Mouse (Mus musculus) skeletal muscle tissue, adult 2 months (tissue): ENCODE data around the gene Ptrh1.
A peak's percentile ranks its signal among the peaks of the same experiment; 100 is the strongest.

Experiments
- DNase-seq: peaks from one replicate; pipeline ENCODE4 v3.0.0-alpha.2; 2012; ENCODE audit warnings: low read depth, low spot score

The Ptrh1 gene

DNA sequence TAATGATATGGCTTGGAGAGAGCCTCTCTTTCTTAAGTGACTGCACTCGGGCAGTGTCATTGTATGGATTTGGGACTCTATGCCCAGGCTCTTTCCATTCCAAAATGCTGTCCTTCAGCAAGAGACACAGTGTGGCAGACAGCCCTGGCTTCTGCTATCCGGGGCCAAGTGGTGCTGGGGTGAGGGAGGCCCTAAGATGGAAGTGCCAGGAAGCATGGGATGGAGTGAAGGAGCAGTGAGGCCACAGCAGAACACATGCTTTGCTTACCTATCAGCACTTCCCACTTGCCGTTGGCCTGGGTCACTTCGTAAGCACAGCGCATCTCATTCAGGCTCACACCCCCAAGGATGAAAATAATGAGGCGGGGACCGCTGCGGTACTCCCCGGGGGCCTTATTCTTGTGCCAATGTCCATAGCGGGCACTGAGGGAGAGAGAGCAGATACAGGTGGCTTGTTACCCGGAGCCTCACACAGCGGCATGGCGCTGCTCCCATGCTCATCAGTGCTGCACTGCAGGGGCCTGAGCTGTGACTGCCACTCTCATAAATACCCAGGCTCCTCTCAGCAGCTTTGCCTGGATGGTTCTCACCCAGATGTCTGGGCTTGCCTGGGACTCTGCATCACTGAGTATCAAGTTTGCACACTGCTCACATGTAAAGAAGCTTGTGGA lies 20.3 kb downstream of the Ptrh1 start:
- no peak for DNase-seq

- DNase-seq = no peak
Measured at GRCm38 (mm10) chr2:32798251-32798962, 22.8 kb downstream of the Ptrh1 start.

DNA sequence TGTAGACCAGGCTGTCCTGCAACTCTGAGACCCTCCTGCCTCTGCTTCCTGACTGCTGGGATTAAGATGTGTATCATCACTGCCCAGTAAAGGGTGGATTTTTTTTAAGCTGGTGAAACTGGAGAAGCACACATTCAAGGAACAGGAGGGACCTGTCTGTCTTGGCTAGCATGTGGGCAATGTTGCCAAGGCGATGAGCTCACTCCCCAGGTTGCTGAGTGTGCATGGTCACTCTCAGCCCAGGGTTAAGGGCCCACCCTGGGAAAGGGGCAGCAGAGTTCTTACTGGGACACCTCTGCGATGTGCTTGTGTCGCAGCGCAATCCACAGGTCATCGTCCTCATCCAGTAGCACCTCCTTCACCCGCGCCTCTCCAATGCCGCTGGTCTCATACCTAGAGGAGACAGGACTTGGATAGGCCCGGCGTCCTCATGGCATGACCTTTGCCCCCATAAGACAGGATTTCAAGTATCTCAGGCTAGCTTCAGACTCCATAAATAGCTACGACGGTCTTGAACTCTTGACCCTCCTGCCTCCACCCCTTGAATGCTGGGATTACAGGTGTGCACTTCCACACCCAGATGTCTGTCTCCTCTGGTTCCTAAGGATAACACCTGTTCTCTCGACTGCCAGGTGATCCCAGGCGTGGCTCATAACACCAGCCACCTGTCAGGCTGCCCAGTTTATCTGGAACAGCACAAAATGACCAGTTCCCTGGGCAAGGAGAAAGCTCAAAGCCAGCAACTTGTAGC lies 33.4 kb downstream of the Ptrh1 start:
- DNase-seq = no peak

GRCm38 (mm10) chr2:32811959-32812358 lies 36.4 kb downstream of the Ptrh1 start:
- DNase-seq = no peak

DNA sequence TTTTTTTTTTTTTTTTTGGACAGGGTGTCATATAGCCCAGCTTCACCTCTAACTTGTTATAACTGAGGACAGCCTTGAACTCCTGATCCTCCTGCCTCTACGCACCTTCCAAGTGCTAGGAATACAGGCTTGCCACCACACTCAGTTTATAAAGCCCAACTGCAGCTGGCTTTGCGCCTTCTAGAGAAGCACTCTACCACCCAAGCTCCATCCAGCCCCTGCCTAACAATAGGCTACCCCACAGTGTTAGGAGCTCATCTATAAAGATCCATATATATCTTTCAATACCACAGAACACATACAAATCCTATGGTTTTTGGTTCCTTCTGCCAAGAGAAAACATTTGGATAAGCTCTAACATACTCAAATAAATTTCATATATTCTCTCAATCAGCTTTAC lies 40.9 kb downstream of the Ptrh1 start:
- DNase-seq = no peak

DNA sequence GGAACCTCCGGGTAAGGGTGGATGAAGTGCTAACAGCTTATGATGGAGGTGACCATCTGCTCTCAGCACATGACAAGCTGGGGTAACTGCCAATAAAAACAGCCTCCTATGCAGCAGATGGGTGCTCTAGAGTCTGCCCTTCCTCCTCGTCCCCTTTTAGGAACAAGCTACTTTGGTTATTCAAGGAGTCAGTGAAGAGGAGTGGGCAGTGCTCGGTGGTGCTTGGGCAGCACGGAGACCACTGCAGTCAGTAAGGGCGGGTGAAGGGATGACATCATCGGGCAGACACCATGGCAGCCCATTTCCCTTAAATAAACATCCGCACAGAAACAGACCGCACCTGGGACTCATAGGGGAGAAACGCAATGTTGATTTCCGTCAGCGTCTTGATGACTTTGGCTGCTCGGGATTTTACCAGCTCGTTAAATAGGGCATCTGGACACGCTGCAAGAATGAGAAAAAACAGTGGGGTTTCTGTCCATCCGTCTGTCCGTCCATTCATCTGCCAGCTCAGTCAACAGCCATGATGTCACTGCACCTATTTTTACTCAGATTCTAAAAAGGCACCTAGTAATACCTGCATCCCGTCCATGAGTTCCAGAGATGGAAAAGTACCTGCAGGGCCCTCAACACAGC lies 41.5 kb downstream of the Ptrh1 start:
- DNase-seq = peak; percentile 33

DNA sequence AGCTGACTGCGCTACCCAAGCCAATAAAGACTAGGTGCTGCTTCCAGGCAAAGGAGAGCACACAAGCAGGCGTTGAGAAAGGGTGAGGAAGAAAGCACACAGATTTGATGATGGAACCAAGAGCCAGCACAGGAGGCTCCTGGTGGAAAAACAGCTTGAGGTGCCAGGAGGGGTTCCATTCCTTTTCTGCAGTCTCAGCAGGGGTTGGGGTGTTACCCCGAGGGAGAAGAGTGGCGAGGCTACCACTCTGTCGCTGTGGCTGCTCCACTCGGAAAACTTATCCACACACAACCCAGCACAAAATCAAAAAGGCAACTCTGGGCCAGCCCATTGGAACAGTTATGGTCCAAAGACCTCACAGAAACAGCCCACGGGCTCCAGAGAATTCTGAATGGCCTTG lies 42.0 kb downstream of the Ptrh1 start:
- no peak for DNase-seq

GRCm38 (mm10) chr2:32818208-32818607 lies 42.6 kb downstream of the Ptrh1 start:
- no peak for DNase-seq

- no peak for DNase-seq
Measured at GRCm38 (mm10) chr2:32821041-32821802, 45.6 kb downstream of the Ptrh1 start.

- DNase-seq = no peak
Measured at GRCm38 (mm10) chr2:32822643-32823042, 47.1 kb downstream of the Ptrh1 start.

DNA sequence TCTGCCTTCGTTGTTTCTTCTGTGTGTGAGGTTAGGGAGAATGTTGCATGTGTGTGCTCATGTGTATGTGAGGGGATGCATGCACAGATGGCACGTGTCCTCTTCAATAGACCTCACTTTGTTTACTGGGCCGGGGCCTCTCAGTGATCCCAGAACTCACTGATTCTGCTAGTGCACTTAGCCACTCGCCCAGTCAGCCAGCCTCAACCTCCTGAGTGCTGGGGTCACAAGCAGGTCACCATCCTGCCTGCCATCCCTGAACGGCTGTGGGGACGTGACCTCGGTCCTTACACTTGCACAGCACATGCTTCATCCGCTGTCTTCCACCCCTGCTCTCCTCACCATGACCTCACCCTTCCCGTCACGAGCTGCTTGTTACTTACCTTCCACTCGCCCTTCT lies 47.6 kb downstream of the Ptrh1 start:
- DNase-seq = no peak

DNA sequence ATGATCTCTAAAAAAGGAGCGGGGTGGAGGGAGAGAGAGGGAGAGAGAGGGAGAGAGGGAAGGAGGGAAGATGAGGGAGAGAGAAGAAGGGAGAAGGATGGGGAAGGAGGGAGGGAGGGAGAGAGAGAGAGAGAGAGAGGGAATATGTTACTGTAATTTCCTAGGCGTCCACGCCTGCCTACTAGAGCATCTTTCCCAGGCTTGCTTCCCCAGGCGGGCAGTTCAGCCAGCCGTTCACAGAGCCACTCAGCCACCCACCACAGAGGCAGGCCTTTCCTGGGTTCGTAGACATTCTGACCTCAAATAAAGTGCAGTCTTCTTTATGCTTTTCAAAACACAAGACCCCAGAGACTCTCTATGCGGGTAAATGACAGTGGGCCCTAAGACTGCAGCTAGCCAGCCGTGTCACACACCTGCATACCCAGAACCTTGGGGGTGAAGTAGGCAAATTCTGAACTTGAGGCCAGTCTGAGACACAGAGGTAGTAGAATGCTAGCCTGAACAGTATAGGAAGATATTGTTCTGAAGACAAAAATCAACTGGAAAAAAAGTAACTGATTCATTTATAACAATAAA lies 48.1 kb downstream of the Ptrh1 start:
- no peak for DNase-seq

DNA sequence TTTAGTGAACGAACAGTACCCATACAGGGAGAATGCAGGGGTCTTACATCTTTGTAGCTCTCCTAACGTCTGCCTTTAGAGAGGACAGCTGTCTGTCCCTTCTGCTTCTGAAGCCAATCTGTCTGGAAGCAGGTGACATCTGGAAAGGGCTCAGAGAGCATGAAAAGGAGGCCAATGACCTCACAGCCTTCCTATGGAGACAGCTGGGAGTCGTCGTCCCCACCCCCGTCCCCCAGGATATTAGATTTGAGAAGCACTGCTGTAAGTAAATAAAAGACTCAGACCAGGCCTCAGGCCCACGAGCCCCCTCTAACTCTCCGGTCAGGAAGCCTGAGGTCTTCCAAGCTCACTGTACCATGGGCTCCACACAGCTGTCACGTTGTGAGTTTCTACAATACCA lies 48.6 kb downstream of the Ptrh1 start:
- DNase-seq = no peak

- DNase-seq = no peak
Measured at GRCm38 (mm10) chr2:32824778-32825177, 49.2 kb downstream of the Ptrh1 start.

GRCm38 (mm10) chr2:32825796-32826195 lies 50.2 kb downstream of the Ptrh1 start:
- DNase-seq = no peak
